Mouse (Mus musculus): ENCODE data around the gene Stx8. TPM values are rescaled to one million over a fixed set of nuclear protein-coding genes. Genes with fewer than 3 reads are reported as not detected.

The Stx8 gene
- total RNA-seq, 2 experiments from 2014 or later, result 21.7 to 35.7 TPM

DNA sequence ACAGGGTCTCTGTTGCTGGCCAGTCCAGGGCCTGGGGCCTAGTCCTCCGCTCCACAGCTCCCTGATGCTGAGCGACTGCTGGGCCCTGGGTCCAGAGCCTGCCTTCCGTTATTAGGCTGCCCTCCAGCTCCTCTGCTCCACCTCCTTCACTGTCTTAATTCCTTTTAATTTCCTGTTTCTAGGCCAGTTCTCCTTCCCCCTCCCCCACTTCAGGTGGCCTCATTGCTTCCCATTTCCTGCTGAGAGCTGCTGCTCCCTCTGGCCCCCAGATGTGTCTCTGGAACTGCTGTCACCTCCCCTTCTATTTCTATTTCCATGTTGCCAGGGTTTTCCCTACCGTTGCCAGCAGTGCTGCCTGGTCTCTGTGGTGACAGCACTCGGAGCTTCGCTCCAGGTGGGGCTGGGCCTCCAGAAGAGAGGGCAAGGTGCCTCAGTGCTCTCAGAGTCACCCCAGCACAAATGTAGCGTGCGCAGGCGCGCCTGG lies 229.7 kb downstream of the Stx8 start:
- no peak for ATAC-seq (replicated peaks; ENCODE audit: poor library complexity)

DNA sequence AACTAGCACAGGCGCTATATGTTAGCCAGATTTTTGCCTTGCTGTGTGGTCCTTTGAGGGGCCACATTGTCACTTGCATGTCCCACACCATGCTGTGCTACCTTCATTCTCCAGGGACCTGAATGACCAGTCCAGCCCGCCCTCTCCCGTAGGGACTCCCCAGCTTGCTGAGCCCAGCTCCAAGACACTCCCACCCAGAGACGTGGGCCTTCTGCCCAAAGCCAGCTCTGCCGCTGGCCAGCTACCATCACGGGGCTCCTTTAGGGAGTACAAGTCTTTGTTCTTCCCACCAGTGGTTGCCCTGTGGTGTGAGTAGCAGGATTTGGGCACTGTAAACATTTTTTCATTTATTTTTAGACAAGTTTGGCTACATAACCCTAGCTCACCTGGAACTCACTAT lies 230.6 kb downstream of the Stx8 start:
- no peak for ATAC-seq (replicated peaks; ENCODE audit: poor library complexity)

GRCm38 (mm10) chr11:68197471-68197870 lies 231.5 kb downstream of the Stx8 start:
- ATAC-seq (replicated peaks; ENCODE audit: poor library complexity), result no peak

DNA sequence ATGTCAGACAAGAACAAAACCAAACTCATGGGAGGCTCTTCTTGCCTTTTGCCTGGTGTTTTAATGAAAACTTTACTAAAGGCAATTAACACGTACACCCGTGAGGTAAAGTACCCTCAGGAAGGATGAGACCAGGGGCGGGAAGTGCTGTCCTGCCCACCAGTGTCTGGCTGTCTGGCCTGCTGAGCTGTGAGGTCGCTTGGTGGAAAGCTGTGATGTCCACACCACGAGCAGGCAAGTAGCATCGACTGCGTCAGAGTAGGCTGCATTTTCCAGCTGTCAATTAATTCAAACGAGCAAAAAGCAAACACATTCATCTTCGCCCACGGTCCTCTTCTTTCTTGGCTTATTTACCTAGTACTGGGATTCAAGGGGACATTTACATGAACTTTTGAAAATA lies 232.7 kb downstream of the Stx8 start:
- no peak for ATAC-seq (replicated peaks; ENCODE audit: poor library complexity)

- no peak for ATAC-seq (replicated peaks; ENCODE audit: poor library complexity)
Measured at GRCm38 (mm10) chr11:68199103-68199502, 233.1 kb downstream of the Stx8 start.

GRCm38 (mm10) chr11:68199801-68200423 lies 233.9 kb downstream of the Stx8 start:
- peak; percentile 33; the same call in 1 of the 2 replicates for ATAC-seq (replicated peaks; ENCODE audit: poor library complexity)

GRCm38 (mm10) chr11:68200500-68200899 lies 234.5 kb downstream of the Stx8 start:
- ATAC-seq (replicated peaks; ENCODE audit: poor library complexity), result no peak

DNA sequence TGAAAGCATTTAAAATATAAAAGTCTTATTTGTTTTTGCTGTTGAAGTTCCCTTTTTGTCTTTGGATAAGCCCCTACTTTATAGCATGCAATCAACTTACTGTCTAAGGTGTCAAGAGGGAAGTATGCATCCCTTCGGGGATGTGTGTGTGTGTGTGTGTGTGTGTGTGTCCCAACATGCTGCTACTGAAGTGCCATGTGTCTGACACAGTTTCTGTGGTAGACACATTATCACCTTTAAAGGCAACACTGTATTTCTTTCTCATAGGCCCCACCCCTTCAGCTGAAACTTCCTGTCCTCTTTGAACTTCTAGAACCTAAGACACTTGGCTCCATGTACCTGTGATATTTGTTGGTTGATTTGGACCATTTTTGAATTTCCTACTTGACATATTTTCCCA lies 235.1 kb downstream of the Stx8 start:
- ATAC-seq (replicated peaks; ENCODE audit: poor library complexity), result no peak

DNA sequence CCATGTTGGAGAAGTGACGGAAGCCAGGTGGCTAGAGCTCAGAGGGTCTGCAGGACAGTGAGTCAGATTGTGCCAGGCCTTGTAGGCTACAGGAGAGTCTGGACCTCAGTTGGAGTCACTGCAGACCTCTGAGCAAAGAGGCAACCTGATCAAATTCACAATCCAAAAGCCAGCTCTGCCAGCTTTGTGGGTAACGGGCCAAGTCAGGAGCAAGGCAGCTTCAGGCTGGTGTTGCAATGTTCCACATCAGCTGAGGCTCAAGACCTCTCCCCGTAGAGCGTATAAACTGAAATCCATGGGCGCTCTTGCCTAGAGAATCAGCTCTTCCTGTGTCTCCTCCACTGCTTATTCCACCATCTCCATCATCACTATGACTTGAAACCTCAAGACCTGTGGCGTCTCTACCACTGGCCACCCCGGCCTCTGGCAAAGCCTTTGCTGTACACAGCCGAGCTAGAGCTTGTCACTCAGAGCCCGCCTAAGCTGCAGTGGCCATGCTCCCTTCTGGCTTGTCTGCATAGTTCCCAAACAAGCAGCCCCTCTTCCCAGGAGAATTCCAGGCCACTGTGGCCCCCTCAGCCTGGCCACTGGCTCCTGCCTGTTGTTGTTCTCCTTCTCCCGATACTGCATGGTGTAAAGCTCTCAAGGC lies 235.9 kb downstream of the Stx8 start:
- ATAC-seq (replicated peaks; ENCODE audit: poor library complexity), result no peak

DNA sequence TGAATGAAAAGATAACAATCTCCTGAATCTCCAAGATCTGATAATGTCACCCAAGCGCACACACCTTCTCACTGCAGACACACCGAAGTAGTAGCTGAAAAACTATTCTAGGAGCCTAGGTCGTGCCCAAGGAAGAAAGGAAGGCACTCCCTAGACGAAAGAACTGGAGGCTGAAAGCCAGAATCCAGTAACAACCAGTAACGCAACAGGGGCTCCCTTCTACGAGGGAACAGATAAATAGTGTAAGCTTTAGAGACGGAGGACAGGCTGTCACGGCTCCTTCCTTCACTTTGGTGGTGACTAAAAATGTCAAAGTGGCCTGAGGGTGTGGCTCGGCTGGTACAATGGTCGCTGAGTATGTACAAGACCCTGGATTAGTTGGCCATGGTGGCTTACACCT lies 236.6 kb downstream of the Stx8 start:
- no peak for ATAC-seq (replicated peaks; ENCODE audit: poor library complexity)

DNA sequence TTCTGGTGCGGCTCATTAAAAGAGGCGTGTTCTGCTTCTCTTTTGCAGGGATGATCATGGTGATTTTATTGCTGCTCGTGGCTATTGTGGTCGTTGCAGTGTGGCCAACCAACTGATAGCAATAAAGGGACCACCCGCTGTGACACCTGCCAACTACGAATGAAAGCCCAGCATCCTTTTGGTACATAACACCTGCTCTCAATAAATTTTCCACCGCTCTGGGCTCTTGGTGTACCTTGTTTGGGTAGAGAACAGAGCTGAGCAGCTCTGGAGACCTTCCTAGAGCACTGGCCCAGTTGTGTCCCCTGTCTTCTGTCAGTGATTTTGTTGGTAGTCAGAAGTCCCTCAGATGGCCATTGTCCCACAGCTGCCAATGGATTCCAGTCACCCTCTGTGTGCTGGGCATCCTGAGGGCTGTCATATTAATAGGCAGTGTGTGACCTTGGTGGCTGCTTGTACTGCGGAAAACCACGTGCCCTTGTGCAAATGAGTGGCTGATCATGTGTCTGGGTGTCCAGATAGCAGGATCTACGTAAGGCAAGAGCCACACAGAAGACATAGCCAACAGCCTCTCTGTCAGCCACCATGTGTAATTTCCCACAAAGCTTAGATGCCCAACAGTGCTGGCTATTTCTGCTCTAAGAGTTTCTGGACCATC lies 237.8 kb downstream of the Stx8 start:
- ATAC-seq (replicated peaks; ENCODE audit: poor library complexity), result no peak

- no peak for ATAC-seq (replicated peaks; ENCODE audit: poor library complexity)
Measured at GRCm38 (mm10) chr11:68204407-68204806, 238.4 kb downstream of the Stx8 start.

GRCm38 (mm10) chr11:68205572-68206229 lies 239.7 kb downstream of the Stx8 start:
- ATAC-seq (replicated peaks; ENCODE audit: poor library complexity), result no peak

DNA sequence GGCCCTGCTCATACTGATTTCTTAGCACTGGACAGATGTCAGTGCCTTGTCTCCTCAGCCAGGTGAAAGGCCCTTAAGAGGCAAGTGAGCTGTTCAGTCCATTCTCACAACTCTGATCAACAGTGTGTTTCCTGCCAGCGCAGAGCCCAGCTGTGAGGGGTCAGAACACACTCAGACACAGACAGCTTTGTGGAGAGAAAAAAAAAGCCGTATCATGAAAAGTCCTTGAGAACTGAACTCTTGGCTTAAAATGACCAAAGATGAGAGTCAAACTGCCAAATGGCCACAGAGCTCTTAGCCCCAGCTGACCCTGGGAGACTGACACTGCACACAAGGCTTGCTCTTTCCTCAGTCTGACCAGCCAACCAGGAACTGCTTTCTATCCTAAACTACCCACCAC lies 242.0 kb downstream of the Stx8 start:
- no peak for ATAC-seq (replicated peaks; ENCODE audit: poor library complexity)

DNA sequence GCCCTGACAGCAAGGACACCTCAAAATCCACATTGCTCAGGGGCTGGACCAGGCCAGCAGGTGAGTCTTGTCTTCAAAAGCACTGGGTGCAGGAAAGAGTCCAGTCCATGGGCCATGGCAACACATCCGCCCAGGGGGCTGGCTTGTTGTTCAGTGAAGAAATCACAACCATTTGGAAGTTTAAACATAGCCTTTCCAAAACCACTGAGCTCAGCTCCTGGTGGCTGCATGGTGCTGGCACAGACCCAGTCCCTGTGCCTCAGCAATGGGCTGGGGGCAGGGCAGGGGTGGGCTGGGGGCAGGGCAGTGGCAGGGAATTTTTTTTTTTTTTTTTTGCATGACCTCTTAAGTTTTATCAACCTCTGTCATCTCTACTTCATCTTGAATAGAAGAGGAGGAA lies 242.6 kb downstream of the Stx8 start:
- ATAC-seq (replicated peaks; ENCODE audit: poor library complexity), result no peak

GRCm38 (mm10) chr11:68209506-68209905 lies 243.5 kb downstream of the Stx8 start:
- ATAC-seq (replicated peaks; ENCODE audit: poor library complexity), result peak; percentile 74

GRCm38 (mm10) chr11:68210714-68211113 lies 244.7 kb downstream of the Stx8 start:
- ATAC-seq (replicated peaks; ENCODE audit: poor library complexity), result no peak

- no peak for ATAC-seq (replicated peaks; ENCODE audit: poor library complexity)
Measured at GRCm38 (mm10) chr11:68211924-68212578, 246.1 kb downstream of the Stx8 start.

- ATAC-seq (replicated peaks; ENCODE audit: poor library complexity), result no peak
Measured at GRCm38 (mm10) chr11:68213896-68214295, 247.9 kb downstream of the Stx8 start.

- no peak for ATAC-seq (replicated peaks; ENCODE audit: poor library complexity)
Measured at GRCm38 (mm10) chr11:68214496-68215205, 248.7 kb downstream of the Stx8 start.

All from megakaryocyte progenitor cell, adult 5-6 weeks (primary cell).